Mouse (Mus musculus) embryonic fibroblast, embryonic 13.5 days (primary cell): ENCODE data around the gene Gm11634. TPM values are rescaled to one million over a fixed set of nuclear protein-coding genes. Genes with fewer than 3 reads are reported as not detected.
"Not testable (repeated sequence)": the region's sequence is repeated elsewhere in the genome, so short reads cannot be mapped to it uniquely, and the experiment has no call there.

Source experiments
- H3K27ac ChIP-seq: 2 replicates; pipeline ENCODE4 v1.5.1; 2012; ENCODE audit warnings: low read length, control low read depth, inconsistent platforms; ENCODE audit not compliant: insufficient read depth
- H3K4me1 ChIP-seq: 2 replicates; pipeline ENCODE4 v1.6.1; 2011; ENCODE audit warnings: low read length; ENCODE audit not compliant: control insufficient read depth, insufficient read depth
- H3K4me3 ChIP-seq: 2 replicates; pipeline ENCODE4 v1.5.1; 2011; ENCODE audit warnings: mild to moderate bottlenecking, control low read depth, low read length; ENCODE audit not compliant: insufficient read depth
- CTCF ChIP-seq: IDR thresholded peaks from 2 replicates; pipeline ENCODE4 v1.5.1; 2011; ENCODE audit warnings: mild to moderate bottlenecking, control low read depth, low read length, moderate library complexity, borderline replicate concordance; ENCODE audit not compliant: insufficient read depth
- POLR2A ChIP-seq: IDR thresholded peaks from 2 replicates; pipeline ENCODE4 v1.6.1; 2011; ENCODE audit warnings: low read depth, mild to moderate bottlenecking, control low read depth, low read length, moderate library complexity
- polyA plus RNA-seq: library from polyadenylated mRNA; stranded (reverse); fragments of >200 nt; gene quantifications from 2 replicates; pipeline ENCODE4 v1.2.4, GENCODE M21; 2011; ENCODE audit warnings: low read depth; ENCODE audit not compliant: missing spikeins, insufficient read length

Gm11634 gene
- polyA plus RNA-seq, 1 experiment, result not detected

DNA sequence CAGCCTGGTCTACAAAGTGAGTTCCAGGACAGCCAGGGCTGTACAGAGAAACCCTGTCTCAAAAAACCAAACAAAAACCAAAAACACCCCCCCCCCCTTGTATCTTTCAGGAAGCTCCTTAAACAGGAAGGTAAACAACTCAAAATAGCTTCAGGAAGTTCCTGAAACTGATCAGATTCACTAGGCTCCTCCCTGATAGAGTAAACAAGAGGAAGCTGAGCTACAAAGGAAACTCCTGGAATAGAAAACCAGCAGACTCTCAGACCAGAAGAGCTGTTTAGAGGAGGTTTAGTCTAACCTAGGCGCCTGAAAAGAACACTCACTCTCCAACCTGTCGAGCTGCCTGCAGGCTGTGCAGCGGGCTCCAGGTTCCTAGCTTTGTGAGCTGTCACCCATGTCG is 40.7 kb upstream of the Gm11634 start:
- H3K27ac ChIP-seq, result no peak overlapping the region
- no peak for TF ChIP-seq POLR2A
- no peak for TF ChIP-seq CTCF
- peaks cover 3% of the 10 kb centered on the region for H3K4me1 ChIP-seq
- H3K4me3 ChIP-seq, result no peak overlapping the region

DNA sequence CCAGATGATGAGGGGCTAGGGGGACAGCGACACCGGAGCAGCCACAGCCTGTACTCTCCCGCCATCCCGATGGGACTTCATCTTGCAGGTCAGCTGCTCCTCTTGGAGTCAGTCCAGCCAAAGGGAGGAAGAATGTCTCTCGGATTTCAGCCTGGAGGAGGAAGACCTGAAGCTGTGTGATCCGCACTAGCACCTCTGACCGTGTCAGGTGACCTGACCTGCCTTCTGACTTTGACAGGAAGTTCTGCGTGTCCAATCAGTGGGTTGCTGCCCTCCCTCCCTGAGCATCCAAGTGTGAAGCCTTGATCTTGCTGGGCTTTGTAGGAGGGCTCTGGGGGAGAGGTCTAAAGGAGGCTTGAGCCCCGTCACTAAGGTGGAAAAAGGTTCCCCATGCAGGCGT is 36.6 kb upstream of the Gm11634 start:
- TF ChIP-seq POLR2A (no peak), CTCF (no peak)
- no peaks in the 10 kb centered on the region for H3K4me1 ChIP-seq

DNA sequence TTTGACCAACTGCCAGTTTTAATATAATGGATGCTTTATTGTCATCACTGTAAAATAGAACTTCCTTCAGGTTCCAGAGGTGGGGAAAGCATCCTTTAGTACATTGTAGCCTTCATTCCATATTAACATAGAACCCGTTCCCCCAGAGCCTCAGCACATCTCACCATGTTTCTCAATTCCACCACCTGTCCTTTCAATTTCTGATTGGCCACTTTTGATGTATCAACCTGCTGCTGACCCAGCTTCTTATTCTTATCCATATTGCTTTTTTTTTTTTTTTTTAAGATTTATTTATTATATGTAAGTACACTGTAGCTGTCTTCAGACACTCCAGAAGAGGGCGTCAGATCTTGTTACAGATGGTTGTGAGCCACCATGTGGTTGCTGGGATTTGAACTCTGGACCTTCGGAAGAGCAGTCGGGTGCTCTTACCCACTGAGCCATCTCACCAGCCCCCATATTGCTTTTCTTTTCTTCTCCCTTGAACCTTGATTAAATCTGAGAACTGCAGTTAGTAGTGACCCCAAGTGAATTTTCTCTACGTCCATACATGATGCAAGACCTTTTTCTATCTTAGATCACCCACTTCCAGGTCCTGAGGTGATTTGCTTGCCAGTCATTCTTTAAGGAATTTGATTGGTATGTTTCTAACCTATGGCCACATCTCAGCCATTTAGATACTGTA is 29.8 kb upstream of the Gm11634 start:
- not testable (repeated sequence) for H3K27ac ChIP-seq, H3K4me1 ChIP-seq, H3K4me3 ChIP-seq

More for the DNA sequence above, 36.6 kb upstream of the Gm11634 start:
- Histone ChIP-seq H3K4me3 (no peak overlapping the region), H3K27ac (no peak overlapping the region)

DNA sequence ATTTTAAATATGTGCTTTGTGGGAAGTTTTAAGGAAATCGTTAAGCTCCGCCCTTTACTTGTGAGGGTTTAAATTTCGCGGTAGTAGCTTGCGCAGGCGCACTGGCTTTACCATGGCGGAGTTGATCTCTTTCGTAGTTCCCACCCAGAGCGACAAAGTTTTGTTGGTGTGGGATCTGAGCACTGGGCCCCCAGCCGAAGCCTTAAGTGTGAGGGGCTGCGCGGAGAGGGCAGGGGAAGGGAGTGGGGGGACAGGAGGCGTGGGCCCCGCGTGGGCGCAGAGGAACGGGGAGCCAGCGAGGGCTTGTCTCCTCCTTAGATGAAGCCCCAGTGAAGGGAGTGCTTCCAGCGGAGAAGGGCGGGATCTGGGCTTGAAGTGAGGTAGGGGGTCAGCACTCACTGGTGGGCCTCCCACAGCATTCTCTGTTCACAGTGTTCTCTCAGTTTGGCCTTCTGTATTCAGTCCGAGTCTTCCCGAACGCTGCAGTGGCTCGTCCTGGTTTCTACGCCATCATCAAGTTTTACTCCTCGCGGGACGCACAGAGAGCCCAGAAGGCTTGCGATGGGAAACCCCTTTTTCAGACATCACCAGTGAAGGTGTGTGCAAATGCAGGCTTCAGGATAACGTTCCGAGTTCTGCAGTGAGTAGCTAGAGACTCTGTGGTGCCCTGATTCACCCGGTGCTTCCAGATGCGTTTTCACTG is 29.0 kb upstream of the Gm11634 start:
- TF ChIP-seq CTCF (no peak), POLR2A (peak; percentile 72)

GRCm38 (mm10) chr11:101626995-101627856 is 28.2 kb upstream of the Gm11634 start, which contains the start of gene Rdm1:
TSS of gene Rdm1 (plus strand) at chr11:101627195.
- Histone ChIP-seq H3K4me3 (peak within 1 kb of the TSS; percentile 35), H3K27ac (peak within 1 kb of the TSS; percentile 95), H3K4me1 (no peaks in the 10 kb centered on the region)
- no peak for TF ChIP-seq CTCF
- peak; percentile 83 for TF ChIP-seq POLR2A

More for the DNA sequence above, 29.0 kb upstream of the Gm11634 start:
- H3K27ac ChIP-seq, result peak overlapping the region; percentile 69
- H3K4me3 ChIP-seq, result peak overlapping the region; percentile 10
- no peaks in the 10 kb centered on the region for H3K4me1 ChIP-seq

DNA sequence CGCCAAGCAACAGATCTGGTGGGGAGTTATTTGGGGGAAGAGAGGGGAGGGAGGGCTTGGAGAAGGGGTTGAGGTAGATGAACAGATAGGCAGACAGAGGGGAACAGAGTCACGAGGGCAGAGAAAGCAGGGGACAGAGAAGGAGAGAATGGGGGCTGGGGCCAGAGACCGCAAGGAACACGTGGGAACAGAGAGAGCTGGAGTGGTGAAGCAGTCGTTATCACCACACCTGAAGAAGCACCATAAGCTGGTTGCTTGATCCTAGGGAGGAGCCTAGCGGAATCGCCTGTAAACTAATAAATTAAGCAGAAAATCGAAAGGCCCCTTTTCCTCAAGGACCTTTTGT is 27.6 kb upstream of the Gm11634 start:
- Histone ChIP-seq H3K4me1 (no peaks in the 10 kb centered on the region), H3K4me3 (peak overlapping the region; percentile 35), H3K27ac (peak overlapping the region; percentile 95; the same call in 1 of the 2 replicates)
- TF ChIP-seq CTCF (no peak), POLR2A (no peak)

- H3K4me3 ChIP-seq, H3K27ac ChIP-seq, H3K4me1 ChIP-seq: not testable (repeated sequence)
Observed at GRCm38 (mm10) chr11:101620022-101620655, 21.1 kb upstream of the Gm11634 start.

DNA sequence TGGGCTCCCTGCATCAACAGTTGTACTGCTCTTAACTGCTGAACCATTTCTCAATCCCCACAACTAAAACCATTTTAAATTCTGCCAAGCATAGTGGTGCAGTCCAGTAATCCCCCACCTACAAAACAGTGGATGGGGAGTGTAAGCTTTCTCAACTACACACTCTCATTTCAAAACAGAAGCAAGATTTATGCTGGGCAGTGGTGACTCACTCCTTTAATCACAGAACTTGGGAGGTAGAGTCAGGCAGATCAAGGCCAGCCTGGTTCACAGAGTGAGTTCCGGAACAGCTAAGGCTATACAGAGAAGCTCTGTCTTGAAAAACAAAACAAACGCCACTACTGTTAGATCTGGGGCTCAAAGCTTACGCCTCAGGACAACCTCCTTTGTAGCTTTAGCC is 19.5 kb upstream of the Gm11634 start:
- Histone ChIP-seq H3K4me1 (no peaks in the 10 kb centered on the region), H3K4me3 (no peak overlapping the region), H3K27ac (no peak overlapping the region)
- no peak for TF ChIP-seq POLR2A
- no peak for TF ChIP-seq CTCF

DNA sequence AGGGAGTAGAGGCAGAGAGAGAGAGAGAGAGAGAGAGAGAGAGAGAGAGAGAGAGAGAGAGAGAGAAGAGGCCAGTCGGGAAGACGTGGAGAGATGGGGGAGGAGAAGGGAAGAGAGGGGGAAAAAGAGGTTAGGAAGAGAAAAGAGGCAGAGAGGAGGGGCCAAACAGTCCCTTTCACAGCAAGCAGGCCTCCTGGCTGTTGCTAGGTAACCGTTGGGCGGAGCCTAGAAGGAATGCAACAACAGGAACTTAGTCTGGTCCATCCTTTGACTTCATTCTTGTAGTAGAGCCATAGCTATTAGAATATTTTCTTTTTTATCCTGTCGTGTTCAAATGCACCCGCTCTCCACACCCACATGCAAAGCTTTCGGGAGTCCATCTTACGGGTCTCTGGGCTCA is 18.8 kb upstream of the Gm11634 start:
- TF ChIP-seq CTCF (no peak), POLR2A (no peak)
- H3K27ac ChIP-seq, result no peak overlapping the region
- no peak overlapping the region for H3K4me3 ChIP-seq
- H3K4me1 ChIP-seq, result no peaks in the 10 kb centered on the region

DNA sequence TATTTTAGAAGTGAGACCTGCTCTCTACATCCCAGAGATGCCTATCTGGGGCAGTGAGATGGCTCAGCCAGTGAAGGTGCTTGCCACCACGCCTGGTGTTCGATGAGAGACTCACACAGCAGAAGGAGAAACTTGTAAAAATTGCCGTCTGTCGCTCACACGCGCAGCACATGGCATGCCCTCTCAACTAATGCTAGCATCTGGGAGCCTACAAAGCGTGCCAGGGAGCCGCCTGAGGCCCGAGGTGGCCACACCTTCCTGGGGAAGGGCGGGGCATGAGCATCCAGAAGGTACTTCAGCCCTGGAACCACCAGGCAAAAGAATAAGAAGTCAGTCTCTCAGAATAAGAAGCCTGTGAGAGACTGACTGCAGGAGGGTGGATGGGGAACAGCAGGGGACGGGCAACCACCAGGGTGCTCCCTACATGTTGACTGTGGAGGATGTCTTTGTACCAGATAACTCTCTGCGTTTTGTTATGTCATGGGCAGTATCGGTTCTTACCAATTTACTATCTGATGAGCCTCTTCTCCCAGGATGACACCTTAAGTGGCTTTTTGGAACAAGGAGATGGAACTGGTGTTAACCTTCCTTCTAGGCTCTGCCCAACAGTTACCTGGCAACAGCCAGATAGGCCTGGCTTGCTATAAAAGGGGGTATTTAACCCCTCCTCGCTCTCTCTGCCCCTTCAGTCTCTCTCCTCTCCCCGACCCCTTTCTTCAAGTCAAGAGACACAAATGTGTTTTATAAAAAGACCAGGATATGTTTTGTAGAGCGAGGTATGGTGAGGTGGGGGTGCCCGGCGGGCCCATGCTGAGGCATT is 18.1 kb upstream of the Gm11634 start:
- H3K4me3 ChIP-seq, result no peak overlapping the region

More for the DNA sequence above, 18.1 kb upstream of the Gm11634 start:
- no peak for TF ChIP-seq POLR2A
- no peak for TF ChIP-seq CTCF
- H3K4me1 ChIP-seq, result no peaks in the 10 kb centered on the region
- H3K27ac ChIP-seq, result no peak overlapping the region
